Mouse (Mus musculus) heart, embryonic 12.5 days (tissue): ENCODE results near the gene Slc38a10. TPM values are rescaled to one million over a fixed set of nuclear protein-coding genes. Genes with fewer than 3 reads are reported as not detected.

Experiments
- ATAC-seq: fragments of 200-750 bp; cut with Nextera tagmentation; 2 replicates; pipeline ENCODE4 v1.8.0; 2017; ENCODE audit warnings: moderate TSS enrichment, moderate library complexity; ENCODE audit not compliant: insufficient number of reproducible peaks, low FRiP score
- H3K27ac ChIP-seq: fragments of 300-500 bp; sonication (generic); 2 replicates; pipeline ENCODE4 v1.5.1; 2016; ENCODE audit warnings: mild to moderate bottlenecking, moderate library complexity; ENCODE audit not compliant: poor library complexity, severe bottlenecking
- H3K27me3 ChIP-seq: fragments of 300-500 bp; sonication (generic); replicated peaks from 2 replicates; pipeline ENCODE4 v1.6.1; 2016; ENCODE audit warnings: mild to moderate bottlenecking, moderate library complexity
- H3K36me3 ChIP-seq: fragments of 300-500 bp; sonication (generic); 2 replicates; pipeline ENCODE4 v1.6.1; 2016; ENCODE audit warnings: mild to moderate bottlenecking, moderate library complexity
- H3K4me1 ChIP-seq: fragments of 300-500 bp; sonication (generic); replicated peaks from 2 replicates; pipeline ENCODE4 v1.6.1; 2016; ENCODE audit warnings: mild to moderate bottlenecking
- H3K4me2 ChIP-seq: fragments of 300-500 bp; sonication (generic); 2 replicates; pipeline ENCODE4 v1.6.1; 2016; ENCODE audit warnings: mild to moderate bottlenecking, moderate library complexity
- H3K4me3 ChIP-seq: fragments of 300-500 bp; sonication (generic); 2 replicates; pipeline ENCODE4 v1.5.1; 2016; ENCODE audit warnings: mild to moderate bottlenecking
- H3K9ac ChIP-seq: fragments of 300-500 bp; sonication (generic); 2 replicates; pipeline ENCODE4 v1.6.1; 2016; ENCODE audit warnings: mild to moderate bottlenecking, moderate library complexity
- H3K9me3 ChIP-seq: fragments of 300-500 bp; sonication (generic); replicated peaks from 2 replicates; pipeline ENCODE4 v1.6.1; 2016; ENCODE audit warnings: mild to moderate bottlenecking, moderate library complexity
- WGBS: fragments of 180-500 bp; shearing (Covaris S2); methylation state at CpG from one replicate; pipeline ENCODE4 v1.1.7; 2016; 5-methylcytosine and 5-hydroxymethylcytosine counted together
- polyA plus RNA-seq: library from polyadenylated mRNA; unstranded; fragments of >200 nt; fragmentation: Nextera tagmentation; extraction: Ambion mirVana; gene quantifications from 2 replicates; pipeline ENCODE4 v1.2.1, GENCODE M21; 2016

Slc38a10 gene
- polyA plus RNA-seq, 1 experiment from 2014 or later = 114 TPM

- under 1% methylated on average over 77 of the region's 77 CpGs for WGBS
- peak within 1 kb of the TSS; percentile 87 for H3K9ac ChIP-seq
- H3K27ac ChIP-seq = peak within 1 kb of the TSS; percentile 93
- H3K36me3 ChIP-seq = peaks cover 44% of the 10 kb centered on the region
- H3K4me3 ChIP-seq = peak within 1 kb of the TSS; percentile 77
- no peaks in the 10 kb centered on the region for H3K27me3 ChIP-seq
- peak within 1 kb of the TSS; percentile 89 for H3K4me2 ChIP-seq
- H3K4me1 ChIP-seq = peaks cover 26% of the 10 kb centered on the region
- ATAC-seq = peak; percentile 99
- H3K9me3 ChIP-seq = no peaks in the 10 kb centered on the region
Measured at GRCm38 (mm10) chr11:120098588-120099511, 52.3 kb downstream of the Slc38a10 start, which contains the start of the genes Tepsin and Ndufaf8. Tepsin (minus strand) TSS chr11:120098731. Ndufaf8 (plus strand) TSS chr11:120098928.

- Histone ChIP-seq H3K27me3 (no peaks in the 10 kb centered on the region), H3K9me3 (no peaks in the 10 kb centered on the region), H3K4me3 (no peak overlapping the region), H3K36me3 (peaks cover 66% of the 10 kb centered on the region), H3K27ac (no peak overlapping the region), H3K4me2 (no peak overlapping the region), H3K4me1 (peaks cover 8% of the 10 kb centered on the region), H3K9ac (no peak overlapping the region)
- WGBS = 76% methylated on average over 23 of the region's 23 CpGs
- ATAC-seq = no peak
Measured at GRCm38 (mm10) chr11:120092817-120093591, 58.1 kb downstream of the Slc38a10 start.

- H3K27ac ChIP-seq = no peak overlapping the region
- H3K36me3 ChIP-seq = peaks cover 56% of the 10 kb centered on the region
- no peak overlapping the region for H3K4me2 ChIP-seq
- no peak overlapping the region for H3K4me3 ChIP-seq
- no peak overlapping the region for H3K9ac ChIP-seq
- no peak for ATAC-seq
- H3K4me1 ChIP-seq = peaks cover 10% of the 10 kb centered on the region
- 84% methylated on average over 4 of the region's 4 CpGs for WGBS
- H3K27me3 ChIP-seq = no peaks in the 10 kb centered on the region
- no peaks in the 10 kb centered on the region for H3K9me3 ChIP-seq
Measured at GRCm38 (mm10) chr11:120090661-120091060, 60.5 kb downstream of the Slc38a10 start.

GRCm38 (mm10) chr11:120086702-120087152 lies 64.4 kb downstream of the Slc38a10 start, which contains the start of gene Cep131:
Cep131 (minus strand) TSS chr11:120086827.
- peak within 1 kb of the TSS; percentile 87 for H3K4me2 ChIP-seq
- peaks cover 27% of the 10 kb centered on the region for H3K4me1 ChIP-seq
- peak within 1 kb of the TSS; percentile 95 for H3K4me3 ChIP-seq
- peaks cover 32% of the 10 kb centered on the region for H3K36me3 ChIP-seq
- H3K9ac ChIP-seq = peak within 1 kb of the TSS; percentile 96
- peak; percentile 99 for ATAC-seq
- H3K27me3 ChIP-seq = no peaks in the 10 kb centered on the region
- WGBS = 0% methylated on average over 42 of the region's 42 CpGs
- peak within 1 kb of the TSS; percentile 72 for H3K27ac ChIP-seq
- H3K9me3 ChIP-seq = no peaks in the 10 kb centered on the region

- under 1% methylated on average over 25 of the region's 25 CpGs for WGBS
- H3K27ac ChIP-seq = peak overlapping the region; percentile 72
- peak overlapping the region; percentile 95 for H3K4me3 ChIP-seq
- no peaks in the 10 kb centered on the region for H3K27me3 ChIP-seq
- peak; percentile 38; the same call in 1 of the 2 replicates for ATAC-seq
- peaks cover 27% of the 10 kb centered on the region for H3K4me1 ChIP-seq
- peaks cover 30% of the 10 kb centered on the region for H3K36me3 ChIP-seq
- peak overlapping the region; percentile 87 for H3K4me2 ChIP-seq
- H3K9ac ChIP-seq = peak overlapping the region; percentile 96
- no peaks in the 10 kb centered on the region for H3K9me3 ChIP-seq
Measured at GRCm38 (mm10) chr11:120085891-120086627, 65.1 kb downstream of the Slc38a10 start.

- no peaks in the 10 kb centered on the region for H3K27me3 ChIP-seq
- 84% methylated on average over 6 of the region's 6 CpGs for WGBS
- no peak overlapping the region for H3K9ac ChIP-seq
- H3K4me3 ChIP-seq = no peak overlapping the region
- H3K4me1 ChIP-seq = peaks cover 13% of the 10 kb centered on the region
- no peaks in the 10 kb centered on the region for H3K9me3 ChIP-seq
- no peak for ATAC-seq
- peaks cover 74% of the 10 kb centered on the region for H3K36me3 ChIP-seq
- H3K27ac ChIP-seq = no peak overlapping the region
- no peak overlapping the region for H3K4me2 ChIP-seq
Measured at GRCm38 (mm10) chr11:120080282-120080681, 70.9 kb downstream of the Slc38a10 start.

GRCm38 (mm10) chr11:120076191-120076590 lies 75.0 kb downstream of the Slc38a10 start:
- no peaks in the 10 kb centered on the region for H3K27me3 ChIP-seq
- H3K9me3 ChIP-seq = no peaks in the 10 kb centered on the region
- no peak overlapping the region for H3K9ac ChIP-seq
- no peak overlapping the region for H3K4me3 ChIP-seq
- no peak overlapping the region for H3K27ac ChIP-seq
- no peak for ATAC-seq
- 70% methylated on average over 3 of the region's 3 CpGs for WGBS
- no peak overlapping the region for H3K4me2 ChIP-seq
- no peaks in the 10 kb centered on the region for H3K4me1 ChIP-seq
- H3K36me3 ChIP-seq = peaks cover 90% of the 10 kb centered on the region

- H3K9me3 ChIP-seq = no peaks in the 10 kb centered on the region
- no peak for ATAC-seq
- no peak overlapping the region for H3K4me2 ChIP-seq
- 83% methylated on average over 9 of the region's 9 CpGs for WGBS
- H3K9ac ChIP-seq = no peak overlapping the region
- H3K36me3 ChIP-seq = peaks cover 86% of the 10 kb centered on the region
- no peaks in the 10 kb centered on the region for H3K27me3 ChIP-seq
- no peak overlapping the region for H3K27ac ChIP-seq
- 0 out of 2 replicates have a peak, but pooled peaks cover 5% of the 10 kb centered on the region for H3K4me1 ChIP-seq
- H3K4me3 ChIP-seq = no peak overlapping the region
Measured at GRCm38 (mm10) chr11:120072986-120073647, 78.0 kb downstream of the Slc38a10 start.

GRCm38 (mm10) chr11:120071731-120072320 lies 79.3 kb downstream of the Slc38a10 start:
- Histone ChIP-seq H3K4me1 (0 out of 2 replicates have a peak, but pooled peaks cover 5% of the 10 kb centered on the region), H3K9ac (no peak overlapping the region), H3K27me3 (no peaks in the 10 kb centered on the region), H3K9me3 (no peaks in the 10 kb centered on the region), H3K36me3 (peaks cover 87% of the 10 kb centered on the region), H3K4me3 (no peak overlapping the region), H3K4me2 (no peak overlapping the region), H3K27ac (no peak overlapping the region)
- WGBS = 86% methylated on average over 7 of the region's 7 CpGs
- ATAC-seq = no peak

- Histone ChIP-seq H3K9me3 (no peaks in the 10 kb centered on the region), H3K27ac (no peak overlapping the region), H3K27me3 (no peaks in the 10 kb centered on the region), H3K4me1 (0 out of 2 replicates have a peak, but pooled peaks cover 8% of the 10 kb centered on the region), H3K36me3 (peaks cover 85% of the 10 kb centered on the region), H3K9ac (no peak overlapping the region), H3K4me2 (no peak overlapping the region), H3K4me3 (no peak overlapping the region)
- ATAC-seq = no peak
- 69% methylated on average over 12 of the region's 12 CpGs for WGBS
Measured at GRCm38 (mm10) chr11:120071065-120071464, 80.1 kb downstream of the Slc38a10 start.
